Mouse (Mus musculus) adrenal gland, adult 18-20 months (tissue): ENCODE results near the gene Dlk2. TPM values are rescaled to one million over a fixed set of nuclear protein-coding genes. Genes with fewer than 3 reads are reported as not detected.

ENCODE experiments used
- DNase-seq, 2 experiments: peaks; one replicate each; pipeline ENCODE4 v3.0.0; 2021 to 2022; ENCODE audit warnings: low spot score in 2 of 2
- total RNA-seq, 2 experiments: library from RNA; stranded (reverse); gene quantifications; 1 replicate in 1 of 2; 2 replicates in 1 of 2; pipeline ENCODE4 v1.2.3; 2021

Gene Dlk2
- total RNA-seq, 2 experiments from 2014 or later, result 0.23 TPM; not detected in 1

DNA sequence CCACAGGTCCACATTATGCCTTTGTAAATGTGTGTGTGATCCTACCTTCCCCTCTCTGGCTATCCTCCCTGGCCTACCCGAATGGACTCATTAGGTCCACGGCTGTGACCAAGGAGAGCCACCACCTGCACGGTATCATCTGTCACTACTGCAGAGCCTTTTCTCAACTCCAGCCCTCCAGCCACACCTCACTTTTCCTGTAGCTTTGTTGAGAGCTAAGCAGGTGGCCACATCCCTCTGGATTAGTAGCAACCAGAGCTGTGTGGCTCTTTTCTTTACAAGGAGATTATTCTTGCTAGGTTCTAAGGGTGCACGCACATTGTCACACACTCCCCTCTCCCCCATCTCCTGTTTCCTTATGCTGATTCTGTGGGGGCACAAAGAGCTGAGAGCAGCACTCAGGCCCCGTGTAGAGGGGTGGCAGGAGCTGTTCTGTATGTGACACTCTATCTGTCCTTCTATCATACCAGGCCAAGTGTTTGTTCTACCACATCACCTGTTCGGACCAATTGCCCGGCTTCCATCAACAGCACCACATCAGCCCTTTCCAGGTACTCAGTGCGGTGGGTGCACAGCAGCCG lies 16.0 kb downstream of the Dlk2 start:
- peak in 1 of 2 experiments; percentile 7 for DNase-seq

DNA sequence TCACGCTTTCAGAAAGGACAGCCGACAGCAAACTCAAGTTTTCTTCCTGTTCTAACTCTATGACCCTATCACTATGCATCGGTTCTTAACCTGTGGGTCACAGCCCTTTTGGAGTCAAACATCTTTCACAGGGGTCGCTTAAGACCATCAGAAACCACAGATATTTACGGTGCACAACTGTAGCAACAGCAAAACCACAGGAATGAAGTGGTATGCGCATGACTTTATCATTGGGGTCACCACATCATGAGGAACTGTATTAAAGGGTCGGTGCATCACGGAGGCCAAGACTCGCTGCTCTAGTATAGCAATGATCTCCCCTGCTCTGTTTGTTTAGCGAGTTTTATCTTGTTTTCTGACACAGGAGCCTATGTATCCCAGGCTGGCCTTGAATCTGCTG lies 18.6 kb downstream of the Dlk2 start:
- DNase-seq, result peak in 1 of 2 experiments; percentile 3

DNA sequence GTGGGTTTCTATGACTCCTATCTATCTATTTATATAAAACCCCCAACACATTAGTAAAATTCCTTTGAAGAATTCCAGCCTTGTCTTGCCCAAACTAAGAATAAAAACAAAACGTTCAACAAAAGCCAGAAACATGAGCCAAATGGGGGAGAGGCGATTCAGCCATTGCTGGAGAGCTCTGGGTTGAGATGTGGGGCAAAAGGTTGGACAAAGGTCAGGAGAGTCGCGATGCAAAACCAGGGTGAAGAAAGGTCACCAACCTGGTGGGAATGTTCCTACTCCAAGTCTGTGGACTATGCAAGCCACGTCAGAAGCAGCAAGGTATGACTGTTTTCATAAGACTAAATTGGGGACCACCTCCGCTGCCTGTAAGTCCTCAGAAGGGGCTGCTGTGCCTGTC lies 23.3 kb downstream of the Dlk2 start:
- DNase-seq, result no peak

DNA sequence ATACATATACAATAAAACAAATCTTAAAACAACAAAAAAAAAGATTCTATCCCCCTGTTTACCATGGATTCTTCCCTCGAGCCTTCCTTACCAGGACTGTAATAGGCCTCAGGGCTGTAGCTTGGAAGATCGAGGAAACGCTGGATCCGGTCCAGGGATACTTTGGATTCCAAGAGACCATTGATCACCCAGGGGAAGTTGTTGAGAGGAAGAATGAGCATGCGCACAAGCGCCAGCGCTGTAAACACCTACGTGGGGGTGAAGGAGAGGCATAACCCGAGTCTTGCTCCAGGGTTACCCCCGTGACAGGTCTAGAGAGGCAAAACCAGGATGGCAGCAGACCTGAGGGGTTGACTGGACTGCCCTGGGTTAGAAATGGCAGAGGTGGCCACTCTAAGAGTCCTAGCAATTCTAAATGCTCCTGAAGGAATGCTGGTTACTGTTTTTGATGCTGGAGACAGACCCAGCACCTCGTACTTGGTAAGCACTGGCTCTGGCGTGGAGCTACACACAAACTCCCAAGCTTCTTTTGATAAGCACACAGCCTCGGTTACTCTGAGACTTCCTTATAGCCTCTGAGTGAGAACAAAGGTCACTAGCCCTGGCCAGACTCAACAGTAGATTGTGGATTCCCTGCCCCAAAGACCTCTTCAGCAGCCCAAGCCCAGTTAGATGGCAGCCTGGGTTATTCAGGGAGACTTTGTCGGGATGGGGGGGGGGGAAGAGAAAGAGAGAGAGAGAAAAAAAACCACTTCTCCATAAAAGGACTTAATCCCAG lies 25.0 kb downstream of the Dlk2 start:
- no peak for DNase-seq

DNA sequence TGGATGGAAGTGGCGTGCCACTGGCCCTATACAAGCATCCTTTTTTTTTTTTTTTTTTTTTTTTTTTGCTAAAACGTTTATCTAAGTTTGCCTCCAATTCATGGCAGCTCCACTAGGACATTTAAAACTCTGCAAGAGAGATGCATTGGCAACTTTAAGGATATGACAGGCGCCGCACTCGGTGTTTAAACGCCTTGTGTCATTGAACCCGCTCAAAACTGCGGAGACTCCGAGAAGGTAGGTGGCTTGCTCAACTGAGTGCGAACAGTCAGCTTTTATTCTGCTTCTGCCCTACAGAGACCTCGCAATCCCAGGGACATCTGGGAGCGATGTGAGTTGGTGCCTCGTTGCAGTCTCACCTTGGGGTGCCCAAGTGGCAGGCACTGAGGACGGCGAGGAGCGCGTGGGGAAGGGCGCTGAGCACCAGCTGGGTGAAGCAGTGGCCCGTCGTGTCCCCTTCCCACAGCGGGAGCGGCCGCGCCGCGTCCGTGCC lies 30.2 kb downstream of the Dlk2 start:
- DNase-seq, result no peak

DNA sequence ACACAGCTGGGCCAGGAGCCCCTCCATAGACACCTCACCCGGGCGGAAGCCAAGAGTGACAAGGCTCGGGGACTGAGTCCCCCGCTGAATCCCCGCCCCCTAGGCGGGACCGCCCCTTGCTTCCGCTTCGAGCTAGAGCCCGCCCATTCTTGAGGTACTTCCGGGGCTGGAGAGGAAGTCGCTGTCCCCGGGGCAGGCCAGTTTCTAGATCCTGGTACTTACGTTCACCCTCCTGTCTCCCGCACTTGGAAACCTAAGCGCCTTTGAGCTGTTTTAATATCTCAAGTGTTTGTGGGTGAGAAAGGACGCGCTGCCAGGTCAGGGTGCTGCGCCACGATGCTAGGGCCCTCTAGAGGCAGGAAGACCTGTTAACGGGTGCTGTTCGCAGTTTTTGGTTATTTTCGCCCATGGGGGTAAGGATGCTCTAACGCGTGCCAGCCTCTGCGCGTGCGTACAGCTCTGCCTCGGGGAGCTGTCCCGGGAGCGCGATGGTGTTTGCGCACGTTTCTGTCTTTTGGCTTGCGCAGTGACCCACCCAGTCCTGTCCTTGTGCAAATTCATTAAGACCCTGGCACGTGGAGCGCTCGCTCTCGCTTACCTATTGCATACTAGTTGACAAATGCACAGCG lies 30.8 kb downstream of the Dlk2 start, which contains the start of gene Abcc10:
TSS of gene Abcc10 (minus strand) at position 447 of the 629 bp plus-strand sequence.
- DNase-seq, result peak; percentile 94

DNA sequence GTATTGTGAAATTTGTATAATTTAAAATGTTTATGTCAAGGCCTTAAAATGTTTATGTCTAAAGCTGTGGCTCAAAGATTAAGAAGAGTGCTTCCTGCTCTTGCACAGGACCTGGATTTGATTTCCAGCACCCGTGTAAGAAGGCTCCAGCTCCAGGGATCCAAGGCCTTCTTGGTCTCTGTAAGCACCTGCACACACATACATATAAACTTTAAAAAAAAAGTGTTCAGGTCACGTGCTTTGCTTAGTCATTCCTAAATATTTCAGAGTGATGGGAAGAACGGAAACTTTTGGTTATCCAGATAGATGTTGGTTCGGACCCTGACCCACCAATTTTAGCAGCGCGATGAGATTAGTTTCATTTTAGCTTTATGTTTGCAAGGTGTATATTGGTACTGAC lies 31.5 kb downstream of the Dlk2 start:
- no peak for DNase-seq

DNA sequence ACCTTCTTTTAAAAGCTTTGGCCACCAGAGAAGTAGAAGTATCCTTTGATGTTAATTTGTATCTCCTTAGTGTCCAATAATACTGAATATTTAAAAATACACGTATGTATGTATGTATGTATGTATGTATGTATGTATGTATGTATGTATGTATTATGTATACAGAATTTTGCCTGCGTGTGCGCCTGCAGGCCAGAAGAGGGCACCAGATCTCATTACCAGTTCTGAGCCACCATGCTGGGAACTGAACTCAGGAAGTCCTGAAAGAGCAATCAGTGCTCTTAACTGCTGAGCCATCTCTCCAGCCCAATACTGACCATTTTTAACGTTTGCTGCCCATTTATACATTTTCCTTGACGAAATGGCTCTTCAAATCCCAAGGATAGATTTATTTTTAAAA lies 39.3 kb downstream of the Dlk2 start:
- no peak for DNase-seq

DNA sequence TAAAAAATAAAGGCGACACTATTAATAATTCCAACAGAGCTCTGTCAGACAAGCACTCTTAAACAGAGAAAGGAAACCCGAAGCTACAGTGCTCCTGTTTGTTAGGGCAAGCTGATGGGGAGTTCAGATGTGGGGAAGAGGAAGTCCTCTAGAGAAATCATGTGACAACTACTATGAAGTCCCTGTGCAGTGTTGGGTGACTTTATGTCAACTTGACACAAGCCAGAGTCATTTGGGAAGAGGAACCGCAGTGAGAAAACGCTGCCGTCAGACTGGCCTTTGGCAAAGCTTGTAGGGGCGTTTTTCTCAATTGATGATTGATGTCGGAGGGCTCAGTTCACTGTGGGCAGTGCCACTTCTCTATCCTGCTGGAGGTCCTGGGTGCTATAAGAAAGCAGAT lies 44.0 kb downstream of the Dlk2 start:
- DNase-seq, result no peak

DNA sequence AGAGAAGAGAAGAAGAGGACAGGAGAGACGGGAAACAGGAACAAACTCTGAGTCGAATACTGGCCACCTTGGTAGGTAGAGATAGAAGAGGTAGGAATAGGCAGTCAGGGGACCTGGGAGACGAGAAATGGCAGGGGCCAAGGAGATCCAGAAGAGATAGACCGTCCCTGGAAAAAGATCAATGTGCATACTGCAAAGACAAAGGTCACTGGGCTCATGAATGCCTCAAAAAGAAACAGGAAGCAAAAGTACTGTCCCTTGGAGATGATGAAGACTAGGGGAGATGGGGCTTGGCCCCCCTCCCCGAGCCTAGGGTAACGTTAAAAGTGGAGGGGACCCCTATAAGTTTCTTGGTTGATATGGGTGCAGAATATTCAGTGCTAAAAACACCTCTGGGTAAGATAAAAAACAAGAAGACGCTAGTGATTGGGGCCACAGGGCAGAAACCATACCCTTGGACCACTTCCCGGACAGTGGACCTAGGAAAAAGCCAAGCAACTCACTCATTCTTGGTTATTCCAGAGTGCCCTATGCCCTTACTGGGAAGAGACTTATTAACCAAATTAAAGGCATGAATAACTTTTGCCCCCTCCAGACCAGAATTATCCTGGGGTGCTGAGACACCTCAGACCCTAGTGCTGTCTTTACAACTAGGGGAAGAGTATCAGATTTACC lies 53.9 kb downstream of the Dlk2 start:
- DNase-seq, result no peak

Other genes starting within 250 kb of the Dlk2 start
- gene Mrps18a, start 186.4 kb upstream of the Dlk2 start, total RNA-seq, result 100 to 1,000 TPM in 1 of 2 experiments, 10 to 100 TPM in 1; 99.5 to 100 TPM
- gene Rsph9, start 153.2 kb upstream of the Dlk2 start, total RNA-seq, result 10 to 100 TPM in 1 of 2 experiments, 1 to 10 TPM in 1; 8.5 to 12.2 TPM
- 10 to 100 TPM; 11.9 to 13.3 TPM for gene Mad2l1bp, start 143.9 kb upstream of the Dlk2 start, total RNA-seq
- gene Gtpbp2, start 136.4 kb upstream of the Dlk2 start, total RNA-seq, result 10 to 100 TPM; 75.8 to 79.5 TPM
- 10 to 100 TPM; 20.4 to 45.3 TPM for gene Polh, start 94.8 kb upstream of the Dlk2 start, total RNA-seq
- 10 to 100 TPM; 45.7 to 85.4 TPM for gene Xpo5, start 94.6 kb upstream of the Dlk2 start, total RNA-seq
- gene Polr1c, start 49.4 kb upstream of the Dlk2 start, total RNA-seq, result 100 to 1,000 TPM in 1 of 2 experiments, 10 to 100 TPM in 1; 68.6 to 122 TPM
- 100 to 1,000 TPM; 121 to 185 TPM for gene Yipf3, start 49.3 kb upstream of the Dlk2 start, total RNA-seq
- gene Lrrc73, start 43.9 kb upstream of the Dlk2 start, total RNA-seq, result 1 to 10 TPM; 6.0 to 7.9 TPM
- gene Tjap1, start 14.4 kb upstream of the Dlk2 start, total RNA-seq, result 10 to 100 TPM; 41.5 to 52.9 TPM
- gene Abcc10, start 30.9 kb downstream of the Dlk2 start, total RNA-seq, result 1 to 10 TPM; 6.8 to 7.0 TPM
- 10 to 100 TPM; 18.9 to 25.9 TPM for gene Zfp318, start 86.3 kb downstream of the Dlk2 start, total RNA-seq
- gene Crip3, start 131.5 kb downstream of the Dlk2 start, total RNA-seq, result under 1 TPM; 0.32 to 0.63 TPM
- gene Slc22a7, start 141.0 kb downstream of the Dlk2 start, total RNA-seq, result not detected
- 1 to 10 TPM in 1 of 2 experiments, under 1 TPM in 1; 0.96 to 1.0 TPM for gene Ttbk1, start 190.3 kb downstream of the Dlk2 start, total RNA-seq
- 1 to 10 TPM; 3.2 to 6.0 TPM for gene Dnph1, start 199.3 kb downstream of the Dlk2 start, total RNA-seq
- gene Cul9, start 249.0 kb downstream of the Dlk2 start, total RNA-seq, result 10 to 100 TPM; 24.8 to 30.1 TPM